Mouse (Mus musculus) retina, postnatal 1 day (tissue): ENCODE measurements around the gene Cdk2.

ENCODE experiments used
- DNase-seq: peaks from one replicate; pipeline ENCODE4 v3.0.0-alpha.2; 2012

Cdk2 gene

GRCm38 (mm10) chr10:128653866-128654265 is 51.0 kb downstream of the Cdk2 start:
- DNase-seq, result no peak
